Mouse (Mus musculus) liver, embryonic 14.5 days (tissue): ENCODE measurements around the gene Mrgprf. TPM values are rescaled to one million over a fixed set of nuclear protein-coding genes. Genes with fewer than 3 reads are reported as not detected.

ENCODE experiments used
- ATAC-seq: fragments of 200-750 bp; cut with Nextera tagmentation; 2 replicates; pipeline ENCODE4 v1.8.0; 2017; ENCODE audit warnings: moderate number of reproducible peaks, mild to moderate bottlenecking, moderate library complexity; ENCODE audit not compliant: insufficient read depth
- DNase-seq, 3 experiments: peaks; one replicate each; pipeline ENCODE4 v3.0.0-alpha.2; 2012 to 2013; ENCODE audit warnings: low read depth in 3 of 3, low spot score in 3 of 3
- H3K27ac ChIP-seq: fragments of 300-500 bp; sonication (generic); 2 replicates; pipeline ENCODE4 v1.5.1; 2014; ENCODE audit warnings: moderate library complexity, mild to moderate bottlenecking, control low read depth, inconsistent platforms
- H3K27me3 ChIP-seq: fragments of 300-500 bp; sonication (generic); 2 replicates; pipeline ENCODE4 v1.6.1; 2014; ENCODE audit warnings: mild to moderate bottlenecking, low read length, moderate library complexity; ENCODE audit not compliant: control insufficient read depth, insufficient read depth
- H3K36me3 ChIP-seq: fragments of 300-500 bp; sonication (generic); replicated peaks from 2 replicates; pipeline ENCODE4 v1.6.1; 2014; ENCODE audit warnings: low read depth; ENCODE audit not compliant: control insufficient read depth, insufficient read depth
- H3K4me1 ChIP-seq, 2 experiments: fragments of 200-500 bp in 1 of 2; fragments of 300-500 bp in 1 of 2; sonication (generic) in 1 of 2; replicated peaks; 2 replicates each; pipeline ENCODE4 v1.6.1; 2012 to 2014; ENCODE audit warnings: antibody characterized with exemption in 1 of 2, inconsistent platforms in 1 of 2, low read length in 1 of 2; ENCODE audit not compliant: control insufficient read depth in 2 of 2, insufficient read depth in 2 of 2
- H3K4me2 ChIP-seq: fragments of 300-500 bp; sonication (generic); 2 replicates; pipeline ENCODE4 v1.6.1; 2014; ENCODE audit warnings: low read depth, mild to moderate bottlenecking, control low read depth, moderate library complexity
- H3K4me3 ChIP-seq, 2 experiments: fragments of 200-500 bp in 1 of 2; fragments of 300-500 bp in 1 of 2; sonication (generic) in 1 of 2; 2 replicates each; pipeline ENCODE4 v1.5.1; 2012 to 2014; ENCODE audit warnings: low read depth in 2 of 2, low read length in 2 of 2, mild to moderate bottlenecking in 2 of 2, control low read depth in 1 of 2, inconsistent platforms in 1 of 2, moderate library complexity in 1 of 2; ENCODE audit not compliant: insufficient read depth in 1 of 2
- H3K9ac ChIP-seq: fragments of 300-500 bp; sonication (generic); replicated peaks from 2 replicates; pipeline ENCODE4 v1.6.1; 2014; ENCODE audit warnings: mild to moderate bottlenecking, control low read depth, moderate library complexity
- H3K9me3 ChIP-seq: fragments of 300-500 bp; sonication (generic); 2 replicates; pipeline ENCODE4 v1.6.1; 2016; ENCODE audit warnings: low read length, mixed read lengths; ENCODE audit not compliant: control insufficient read depth
- CTCF ChIP-seq: IDR thresholded peaks from 2 replicates; pipeline ENCODE4 v1.5.1; 2016; ENCODE audit warnings: antibody characterized with exemption, low read depth, control low read depth
- EP300 ChIP-seq: IDR thresholded peaks from 2 replicates; pipeline ENCODE4 v1.6.1; 2016; ENCODE audit warnings: antibody characterized with exemption, low read depth
- WGBS: fragments of 180-500 bp; shearing (Covaris S2); extraction: QIAGEN DNeasy Blood & Tissue Kit; methylation state at CpG from one replicate; pipeline ENCODE4 v1.1.7; 2014; ENCODE audit not compliant: insufficient replicate concordance; 5-methylcytosine and 5-hydroxymethylcytosine counted together
- polyA plus RNA-seq, 2 experiments: library from polyadenylated mRNA; depleted of rRNA in 1 of 2; stranded (reverse) in 1 of 2; unstranded in 1 of 2; fragments of >200 nt; fragmentation: Nextera tagmentation in 1 of 2; extraction: Ambion mirVana in 1 of 2; gene quantifications; 2 replicates each; pipeline versions ENCODE4 v1.2.1 to v1.2.3; 2012 to 2014

Mrgprf gene
- polyA plus RNA-seq, 2 experiments: 0.02 TPM; not detected in 1

GRCm38 (mm10) chr7:145264202-145264601 lies 36.4 kb upstream of the Mrgprf start:
- H3K9me3 ChIP-seq: no peaks in the 10 kb centered on the region
- no peak overlapping the region for H3K9ac ChIP-seq
- no peaks in the 10 kb centered on the region for H3K27me3 ChIP-seq
- TF ChIP-seq EP300 (no peak), CTCF (no peak)
- WGBS: 45% methylated on average over 9 of the region's 9 CpGs
- H3K4me1 ChIP-seq: no peaks in the 10 kb centered on the region
- no peak overlapping the region for H3K4me3 ChIP-seq
- DNase-seq (no peak), ATAC-seq (no peak)
- no peak overlapping the region for H3K27ac ChIP-seq
- H3K4me2 ChIP-seq: no peak overlapping the region
- H3K36me3 ChIP-seq: no peaks in the 10 kb centered on the region

GRCm38 (mm10) chr7:145266011-145266410 lies 34.6 kb upstream of the Mrgprf start:
- Histone ChIP-seq H3K36me3 (no peaks in the 10 kb centered on the region), H3K27ac (no peak overlapping the region), H3K4me1 (no peaks in the 10 kb centered on the region), H3K9ac (no peak overlapping the region), H3K4me2 (no peak overlapping the region), H3K9me3 (no peaks in the 10 kb centered on the region), H3K4me3 (no peak overlapping the region), H3K27me3 (no peaks in the 10 kb centered on the region)
- ATAC-seq: no peak
- TF ChIP-seq EP300 (no peak), CTCF (no peak)
- 66% methylated on average over 2 of the region's 2 CpGs for WGBS
- no peak for DNase-seq

GRCm38 (mm10) chr7:145268890-145269289 lies 31.7 kb upstream of the Mrgprf start:
- Histone ChIP-seq H3K4me3 (no peak overlapping the region), H3K27me3 (no peaks in the 10 kb centered on the region), H3K27ac (no peak overlapping the region), H3K4me1 (no peaks in the 10 kb centered on the region), H3K36me3 (no peaks in the 10 kb centered on the region), H3K9ac (no peak overlapping the region), H3K4me2 (no peak overlapping the region), H3K9me3 (no peaks in the 10 kb centered on the region)
- 64% methylated on average over 7 of the region's 7 CpGs for WGBS
- no peak for DNase-seq
- no peak for ATAC-seq
- TF ChIP-seq EP300 (no peak), CTCF (no peak)

- Histone ChIP-seq H3K27me3 (no peaks in the 10 kb centered on the region), H3K9me3 (no peaks in the 10 kb centered on the region), H3K9ac (no peak overlapping the region), H3K27ac (no peak overlapping the region), H3K4me1 (no peaks in the 10 kb centered on the region), H3K4me2 (no peak overlapping the region), H3K36me3 (no peaks in the 10 kb centered on the region), H3K4me3 (no peak overlapping the region)
- WGBS: 80% methylated on average over 5 of the region's 5 CpGs
- DNase-seq: no peak
- TF ChIP-seq EP300: no peak
- TF ChIP-seq CTCF: no peak
- ATAC-seq: no peak
These were observed 29.7 kb upstream of the Mrgprf start for GRCm38 (mm10) chr7:145270955-145271354.

DNA sequence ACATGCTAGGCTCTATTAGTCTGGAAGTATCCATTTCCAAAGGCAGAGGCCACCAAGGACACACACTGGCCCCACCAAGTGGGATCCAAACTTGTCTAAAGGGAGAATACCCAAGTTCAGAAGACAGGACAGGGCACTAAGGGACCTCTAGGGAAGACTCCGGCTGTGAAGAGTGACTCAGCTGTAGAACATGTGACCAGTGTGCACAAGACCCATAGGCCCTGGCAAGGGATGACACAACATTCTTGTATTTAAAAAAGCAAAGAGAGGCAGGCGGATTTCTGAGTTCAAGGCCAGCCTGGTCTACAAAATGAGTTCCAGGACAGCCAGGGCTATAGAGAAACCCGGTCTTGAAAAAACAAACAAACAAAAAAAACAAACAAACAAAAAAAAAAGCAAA lies 25.1 kb upstream of the Mrgprf start:
- TF ChIP-seq EP300: no peak
- no peak for TF ChIP-seq CTCF
- H3K36me3 ChIP-seq: no peaks in the 10 kb centered on the region
- no peak for DNase-seq

DNA sequence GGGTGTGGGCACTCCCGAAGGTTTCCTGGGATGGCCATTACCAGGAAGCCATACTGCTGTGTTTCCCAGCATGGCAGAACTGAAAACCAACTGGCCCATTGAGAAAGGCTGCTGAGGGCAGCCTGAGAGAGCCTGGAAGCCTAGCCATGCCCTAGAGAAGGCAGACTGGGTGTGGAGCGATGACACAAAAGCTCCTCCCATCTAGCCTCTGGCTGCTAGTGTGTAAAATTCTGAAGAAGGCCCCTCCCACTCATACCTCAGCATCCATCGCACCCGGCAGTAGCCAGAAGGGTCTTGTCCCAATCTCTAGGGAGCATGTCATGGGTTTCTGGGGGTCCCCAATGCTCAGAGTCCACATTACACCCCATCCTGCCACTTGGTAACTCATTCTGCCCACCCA lies 19.2 kb upstream of the Mrgprf start:
- Histone ChIP-seq H3K9ac (no peak overlapping the region), H3K4me2 (no peak overlapping the region), H3K36me3 (no peaks in the 10 kb centered on the region), H3K9me3 (no peaks in the 10 kb centered on the region), H3K4me3 (no peak overlapping the region), H3K4me1 (peaks cover 0 to 14% of the 10 kb centered on the region in 2 experiments; a peak in 2 of 4 replicates), H3K27ac (no peak overlapping the region), H3K27me3 (no peaks in the 10 kb centered on the region)
- TF ChIP-seq CTCF (no peak), EP300 (no peak)
- ATAC-seq (no peak), DNase-seq (no peak)
- WGBS: 73% methylated on average over 4 of the region's 4 CpGs

More for the DNA sequence above, 25.1 kb upstream of the Mrgprf start:
- Histone ChIP-seq H3K4me1 (no peaks in the 10 kb centered on the region), H3K9ac (no peak overlapping the region), H3K4me2 (no peak overlapping the region), H3K27me3 (no peaks in the 10 kb centered on the region), H3K9me3 (no peaks in the 10 kb centered on the region), H3K4me3 (no peak overlapping the region), H3K27ac (no peak overlapping the region)
- 65% methylated on average over 3 of the region's 3 CpGs for WGBS
- no peak for ATAC-seq
